Mouse (Mus musculus): ENCODE measurements around the gene Pif1.

DNA sequence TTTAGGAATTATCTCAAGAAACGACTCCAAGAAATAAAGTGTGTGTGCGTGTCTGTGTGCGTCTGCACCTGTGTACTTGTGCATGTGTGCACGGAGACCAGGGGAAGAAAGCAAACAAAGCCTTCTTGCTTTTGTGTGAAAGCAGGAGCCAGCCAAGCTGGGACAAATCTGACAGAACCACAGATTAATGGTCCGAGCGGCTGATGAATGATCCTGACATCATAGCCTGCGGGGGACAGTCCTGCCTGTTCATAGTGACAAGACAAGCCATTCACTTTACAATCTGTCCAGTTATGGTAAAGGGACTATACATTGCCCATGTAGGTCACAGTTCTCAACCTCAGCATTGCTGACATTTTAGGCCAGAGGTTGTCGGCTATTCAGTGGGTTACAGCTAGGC is 38.6 kb upstream of the Pif1 start:
- TF ChIP-seq CTCF (conservative IDR thresholded peaks at IDR 0.05; ENCODE audit: insufficient read depth, insufficient read length, low read depth, low read length) (no peak), POLR2A (IDR thresholded peaks at IDR 0.05; ENCODE audit: low read depth, low read length) (no peak)
